In genomic region chr3:99665902-99666768, GRCm38 (mm10) we compare ENCODE assay signal across 20 mouse cellular contexts.
A peak's percentile ranks its signal among the peaks of the same experiment; 100 is the strongest.
DNase-seq lines count a peak whose midpoint lies in the region; ATAC-seq and TF ChIP-seq lines count a peak whose summit lies in the region.
"Had no signal": no experiment of that assay in that cellular context is flagged by ENCODE, and none has a peak within 500 bp of the region (broad histone marks: within the 10 kb centered on the region; RNA-seq: fewer than 3 reads in every experiment).

No protein-coding gene starts in this region.

- no peak for DNase-seq in intestine, embryonic 14.5 days (ENCODE audit: low spot score)
- DNase-seq in embryo, embryonic 11.5 days (ENCODE audit: low read depth, low spot score) = peak; percentile 55
- no peak for DNase-seq in spleen, postnatal 10 days (ENCODE audit: low spot score in 2 of 2)
- no peak for DNase-seq in kidney, postnatal 25 days
- DNase-seq: adrenal gland, postnatal 14 days; cerebellum, adult 11-12 months; cerebellum, postnatal 25 days; gastrocnemius, postnatal 36 days; kidney, adult 11 months; kidney, postnatal 10 days; layer of hippocampus, adult 9-11 months; liver, embryonic 13.5 days; right cerebral cortex, adult 18-20 months; thymus, adult 18-20 months had no signal

- no peak overlapping the region for H3K9ac ChIP-seq in intestine, embryonic 14.5 days (ENCODE audit: low read length)
- no peak overlapping the region for H3K9ac ChIP-seq in intestine, postnatal 0 days (ENCODE audit: low read depth, low read length)
- H3K9ac ChIP-seq in limb, embryonic 12.5 days (replicated peaks) = no peak overlapping the region
- H3K9ac ChIP-seq in neural tube, embryonic 14.5 days (replicated peaks; ENCODE audit: low read depth, low read length) = no peak overlapping the region
- H3K9ac ChIP-seq: embryonic facial prominence, embryonic 15.5 days; heart, embryonic 12.5 days; liver, embryonic 13.5 days; lung, embryonic 15.5 days had no signal

- H3K36me3 ChIP-seq in intestine, embryonic 14.5 days (ENCODE audit: control insufficient read depth, insufficient read depth, low read length) = no peaks in the 10 kb centered on the region
- H3K36me3 ChIP-seq in intestine, postnatal 0 days (ENCODE audit: control insufficient read depth, insufficient read depth) = no peaks in the 10 kb centered on the region
- H3K36me3 ChIP-seq in limb, embryonic 12.5 days = no peaks in the 10 kb centered on the region
- no peaks in the 10 kb centered on the region for H3K36me3 ChIP-seq in neural tube, embryonic 14.5 days (ENCODE audit: control insufficient read depth, insufficient read depth, low read length)
- H3K36me3 ChIP-seq: embryonic facial prominence, embryonic 15.5 days; heart, embryonic 12.5 days; liver, embryonic 13.5 days; lung, embryonic 15.5 days had no signal

- H3K9me3 ChIP-seq in intestine, embryonic 14.5 days (ENCODE audit: control insufficient read depth, low read length) = no peaks in the 10 kb centered on the region
- H3K9me3 ChIP-seq in intestine, postnatal 0 days (ENCODE audit: control insufficient read depth) = no peaks in the 10 kb centered on the region
- no peaks in the 10 kb centered on the region for H3K9me3 ChIP-seq in limb, embryonic 12.5 days
- no peaks in the 10 kb centered on the region for H3K9me3 ChIP-seq in neural tube, embryonic 14.5 days (ENCODE audit: control insufficient read depth, low read length)
- H3K9me3 ChIP-seq: embryonic facial prominence, embryonic 15.5 days; heart, embryonic 12.5 days; liver, embryonic 13.5 days; lung, embryonic 15.5 days had no signal

- H3K4me1 ChIP-seq in intestine, embryonic 14.5 days (replicated peaks; ENCODE audit: control insufficient read depth, insufficient read depth, low read length) = no peaks in the 10 kb centered on the region
- H3K4me1 ChIP-seq in intestine, postnatal 0 days (replicated peaks; ENCODE audit: control insufficient read depth, insufficient read depth, low read length) = no peaks in the 10 kb centered on the region
- peaks cover 35% of the 10 kb centered on the region for H3K4me1 ChIP-seq in limb, embryonic 12.5 days (replicated peaks)
- H3K4me1 ChIP-seq in neural tube, embryonic 14.5 days (ENCODE audit: control insufficient read depth, insufficient read depth, low read length) = 0 out of 2 replicates have a peak, but pooled peaks cover 3% of the 10 kb centered on the region
- H3K4me1 ChIP-seq: embryonic facial prominence, embryonic 15.5 days; heart, embryonic 12.5 days; liver, embryonic 13.5 days; lung, embryonic 15.5 days had no signal

- H3K4me2 ChIP-seq in intestine, embryonic 14.5 days (ENCODE audit: low read length) = no peak overlapping the region
- H3K4me2 ChIP-seq in intestine, postnatal 0 days (replicated peaks; ENCODE audit: low read depth) = no peak overlapping the region
- H3K4me2 ChIP-seq in limb, embryonic 12.5 days = peak overlapping the region; percentile 1
- H3K4me2 ChIP-seq in neural tube, embryonic 14.5 days (ENCODE audit: low read depth, low read length) = no peak overlapping the region
- H3K4me2 ChIP-seq: embryonic facial prominence, embryonic 15.5 days; heart, embryonic 12.5 days; liver, embryonic 13.5 days; lung, embryonic 15.5 days had no signal

- H3K4me3 ChIP-seq in intestine, embryonic 14.5 days (ENCODE audit: low read depth, low read length) = no peak overlapping the region
- no peak overlapping the region for H3K4me3 ChIP-seq in intestine, postnatal 0 days (ENCODE audit: low read depth, low read length)
- H3K4me3 ChIP-seq in limb, embryonic 12.5 days (replicated peaks) = no peak overlapping the region
- H3K4me3 ChIP-seq in neural tube, embryonic 14.5 days (ENCODE audit: low read depth, low read length) = no peak overlapping the region
- H3K4me3 ChIP-seq: embryonic facial prominence, embryonic 15.5 days; heart, embryonic 12.5 days; liver, embryonic 13.5 days; lung, embryonic 15.5 days had no signal

- no peaks in the 10 kb centered on the region for H3K27me3 ChIP-seq in intestine, embryonic 14.5 days (replicated peaks; ENCODE audit: control insufficient read depth, insufficient read depth, low read length)
- H3K27me3 ChIP-seq in intestine, postnatal 0 days (replicated peaks; ENCODE audit: control insufficient read depth, insufficient read depth, low read length) = no peaks in the 10 kb centered on the region
- H3K27me3 ChIP-seq in limb, embryonic 12.5 days = no peaks in the 10 kb centered on the region
- H3K27me3 ChIP-seq in neural tube, embryonic 14.5 days (ENCODE audit: control insufficient read depth, insufficient read depth, low read length) = no peaks in the 10 kb centered on the region
- H3K27me3 ChIP-seq: embryonic facial prominence, embryonic 15.5 days; heart, embryonic 12.5 days; liver, embryonic 13.5 days; lung, embryonic 15.5 days had no signal

- H3K27ac ChIP-seq in intestine, embryonic 14.5 days (ENCODE audit: low read depth) = no peak overlapping the region
- no peak overlapping the region for H3K27ac ChIP-seq in intestine, postnatal 0 days (ENCODE audit: low read depth, low read length)
- peak overlapping the region; percentile 80 for H3K27ac ChIP-seq in limb, embryonic 12.5 days
- no peak overlapping the region for H3K27ac ChIP-seq in neural tube, embryonic 14.5 days (ENCODE audit: low read depth, low read length)
- H3K27ac ChIP-seq: embryonic facial prominence, embryonic 15.5 days; liver, embryonic 13.5 days; lung, embryonic 15.5 days had no signal

- 0 out of 2 replicates have a peak, but pooled peaks have one; percentile 15 for ATAC-seq in intestine, embryonic 14.5 days (replicated peaks; ENCODE audit: low FRiP score, low TSS enrichment, low read depth)
- ATAC-seq in intestine, postnatal 0 days = no peak
- peak; percentile 88 for ATAC-seq in limb, embryonic 12.5 days (ENCODE audit: insufficient number of reproducible peaks, insufficient read depth, low FRiP score, low TSS enrichment, low read depth)
- ATAC-seq in neural tube, embryonic 14.5 days (ENCODE audit: low read depth) = peak; percentile 66; the same call in 1 of the 2 replicates

- no peak for TF ChIP-seq CTCF in intestine, postnatal 0 days (IDR thresholded peaks at IDR 0.05; ENCODE audit: low read depth)

- 20% methylated on average over 10 of the region's 10 CpGs for WGBS in intestine, embryonic 14.5 days
- WGBS in intestine, postnatal 0 days = 30% methylated on average over 10 of the region's 10 CpGs
- WGBS in limb, embryonic 12.5 days = 4% methylated on average over 10 of the region's 10 CpGs
- WGBS in neural tube, embryonic 14.5 days = 14% methylated on average over 10 of the region's 10 CpGs
